Mouse (Mus musculus) stomach, postnatal 0 days (tissue): Measurements from ENCODE around the gene Magi1. TPM values are rescaled to one million over a fixed set of nuclear protein-coding genes. Genes with fewer than 3 reads are reported as not detected.

Experiments used
- ATAC-seq: fragments of 200-750 bp; cut with Nextera tagmentation; 2 replicates; pipeline ENCODE4 v1.8.0; 2017; ENCODE audit not compliant: low FRiP score, low TSS enrichment
- DNase-seq: peaks from one replicate; pipeline ENCODE4 v3.0.0-alpha.2; 2016; ENCODE audit warnings: low spot score
- H3K27ac ChIP-seq: fragments of 300-500 bp; sonication (generic); replicated peaks from 2 replicates; pipeline ENCODE4 v1.5.1; 2014; ENCODE audit warnings: mild to moderate bottlenecking, control low read depth
- H3K27me3 ChIP-seq: fragments of 300-500 bp; sonication (generic); 2 replicates; pipeline ENCODE4 v1.6.1; 2014; ENCODE audit warnings: low read length; ENCODE audit not compliant: control insufficient read depth, insufficient read depth
- H3K36me3 ChIP-seq: fragments of 300-500 bp; sonication (generic); 2 replicates; pipeline ENCODE4 v1.6.1; 2014; ENCODE audit warnings: low read length, mixed read lengths; ENCODE audit not compliant: control insufficient read depth, insufficient read depth
- H3K4me1 ChIP-seq: fragments of 300-500 bp; sonication (generic); replicated peaks from 2 replicates; pipeline ENCODE4 v1.6.1; 2014; ENCODE audit warnings: antibody characterized with exemption; ENCODE audit not compliant: control insufficient read depth, insufficient read depth
- H3K4me2 ChIP-seq: fragments of 300-500 bp; sonication (generic); replicated peaks from 2 replicates; pipeline ENCODE4 v1.6.1; 2014; ENCODE audit warnings: low read depth, mild to moderate bottlenecking, control low read depth, moderate library complexity
- H3K4me3 ChIP-seq: fragments of 300-500 bp; sonication (generic); 2 replicates; pipeline ENCODE4 v1.5.1; 2014; ENCODE audit warnings: low read depth, low read length, control low read depth
- H3K9ac ChIP-seq: fragments of 300-500 bp; sonication (generic); 2 replicates; pipeline ENCODE4 v1.6.1; 2014; ENCODE audit warnings: mild to moderate bottlenecking, low read length, control low read depth, mixed read lengths
- H3K9me3 ChIP-seq: fragments of 300-500 bp; sonication (generic); 2 replicates; pipeline ENCODE4 v1.6.1; 2016; ENCODE audit warnings: low read length; ENCODE audit not compliant: control insufficient read depth
- CTCF ChIP-seq: IDR thresholded peaks from 2 replicates; pipeline ENCODE4 v1.5.1; 2016; ENCODE audit warnings: antibody characterized with exemption, low read depth, mild to moderate bottlenecking, moderate library complexity
- EP300 ChIP-seq: optimal IDR thresholded peaks from 2 replicates; pipeline ENCODE3; 2016; ENCODE audit warnings: antibody characterized with exemption
- WGBS: fragments of 180-500 bp; shearing (Covaris S2); extraction: QIAGEN DNeasy Blood & Tissue Kit; methylation state at CpG from one replicate; pipeline ENCODE4 v1.1.7; 2014; 5-methylcytosine and 5-hydroxymethylcytosine counted together
- polyA plus RNA-seq: library from polyadenylated mRNA; unstranded; fragments of >200 nt; fragmentation: Nextera tagmentation; extraction: Ambion mirVana; gene quantifications from 2 replicates; pipeline ENCODE4 v1.2.1, GENCODE M21; 2015

Gene Magi1
- polyA plus RNA-seq, 1 experiment from 2014 or later, result 4.4 TPM

DNA sequence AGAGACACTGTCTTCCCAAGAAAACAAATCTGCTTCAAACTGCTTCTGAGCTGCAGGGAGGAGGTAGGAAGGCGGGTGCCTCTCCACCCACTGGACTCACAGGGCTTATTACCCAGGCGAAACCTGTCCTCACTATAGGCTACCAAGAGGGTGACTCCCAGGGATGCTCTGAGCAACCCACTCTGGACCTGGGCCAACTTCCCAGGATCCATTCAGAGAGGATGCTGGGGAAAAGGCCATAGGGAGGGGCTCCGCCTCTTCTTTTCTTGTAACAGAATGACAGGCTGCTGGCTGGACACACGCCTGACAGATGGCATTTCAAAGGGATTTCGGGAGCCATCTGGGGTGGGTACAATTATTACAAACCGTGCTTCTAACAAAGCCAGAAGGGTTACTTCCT is 463.8 kb downstream of the Magi1 start:
- ATAC-seq (peak; percentile 57; the same call in 1 of the 2 replicates), DNase-seq (peak; percentile 31)
- H3K4me1 ChIP-seq, result no peaks in the 10 kb centered on the region
- no peaks in the 10 kb centered on the region for H3K36me3 ChIP-seq
- H3K9me3 ChIP-seq, result no peaks in the 10 kb centered on the region
- H3K4me3 ChIP-seq, result no peak overlapping the region
- no peak overlapping the region for H3K9ac ChIP-seq
- H3K4me2 ChIP-seq, result no peak overlapping the region
- 45% methylated on average over 6 of the region's 6 CpGs for WGBS
- no peak for TF ChIP-seq CTCF
- no peak for TF ChIP-seq EP300
- H3K27me3 ChIP-seq, result no peaks in the 10 kb centered on the region
- H3K27ac ChIP-seq, result no peak overlapping the region

DNA sequence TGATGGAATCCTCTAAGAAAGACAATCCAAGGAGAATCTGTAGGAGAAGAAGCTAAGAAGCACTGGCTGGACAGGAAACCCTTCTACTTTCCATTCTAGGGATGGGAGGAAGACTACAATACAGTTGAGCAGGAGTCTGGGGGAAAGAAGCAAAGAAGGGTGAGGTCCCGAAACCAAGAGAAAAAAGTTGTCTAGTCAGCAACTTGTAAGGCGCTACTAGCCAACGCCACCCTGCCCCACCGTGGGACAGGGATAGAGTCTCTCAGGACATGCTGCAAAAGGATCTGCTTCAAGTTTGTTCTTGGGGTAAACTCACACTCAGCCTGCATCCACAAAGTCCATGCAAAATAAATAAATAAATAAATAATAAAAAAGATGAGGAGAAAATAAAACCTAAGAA is 464.4 kb downstream of the Magi1 start:
- H3K36me3 ChIP-seq, result no peaks in the 10 kb centered on the region
- whole genome bisulfite sequencing, result 92% methylated on average over 4 of the region's 4 CpGs
- H3K27ac ChIP-seq, result no peak overlapping the region
- no peak overlapping the region for H3K4me3 ChIP-seq
- no peaks in the 10 kb centered on the region for H3K4me1 ChIP-seq
- no peaks in the 10 kb centered on the region for H3K27me3 ChIP-seq
- ATAC-seq (no peak), DNase-seq (no peak)
- no peak overlapping the region for H3K4me2 ChIP-seq
- H3K9ac ChIP-seq, result no peak overlapping the region
- H3K9me3 ChIP-seq, result no peaks in the 10 kb centered on the region
- TF ChIP-seq EP300 (no peak), CTCF (no peak)

DNA sequence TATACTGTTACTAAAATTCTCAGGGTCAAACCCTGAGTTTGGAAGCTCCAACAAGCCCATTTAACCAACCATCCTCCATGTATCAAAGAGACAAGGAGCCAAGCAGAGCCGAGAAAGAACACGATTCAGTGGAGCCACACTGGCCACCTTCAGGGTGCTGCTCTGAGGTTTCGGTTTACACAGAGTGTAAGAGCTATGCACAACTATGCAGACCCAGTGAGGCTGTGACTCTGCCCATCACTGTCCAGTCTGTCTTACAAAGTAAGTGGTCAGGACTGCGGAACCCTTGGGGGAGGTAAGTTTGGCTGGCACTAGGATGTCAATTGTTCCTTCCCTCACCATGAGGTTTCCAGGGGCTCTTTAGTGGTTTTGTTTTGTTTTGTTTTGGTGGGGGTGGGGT is 465.2 kb downstream of the Magi1 start:
- Histone ChIP-seq H3K4me2 (no peak overlapping the region), H3K4me3 (no peak overlapping the region), H3K4me1 (no peaks in the 10 kb centered on the region), H3K27ac (no peak overlapping the region), H3K9me3 (no peaks in the 10 kb centered on the region), H3K9ac (no peak overlapping the region), H3K27me3 (no peaks in the 10 kb centered on the region), H3K36me3 (no peaks in the 10 kb centered on the region)
- no peak for DNase-seq
- TF ChIP-seq CTCF (no peak), EP300 (no peak)
- no peak for ATAC-seq
- 79% methylated on average over 4 of the region's 4 CpGs for WGBS

DNA sequence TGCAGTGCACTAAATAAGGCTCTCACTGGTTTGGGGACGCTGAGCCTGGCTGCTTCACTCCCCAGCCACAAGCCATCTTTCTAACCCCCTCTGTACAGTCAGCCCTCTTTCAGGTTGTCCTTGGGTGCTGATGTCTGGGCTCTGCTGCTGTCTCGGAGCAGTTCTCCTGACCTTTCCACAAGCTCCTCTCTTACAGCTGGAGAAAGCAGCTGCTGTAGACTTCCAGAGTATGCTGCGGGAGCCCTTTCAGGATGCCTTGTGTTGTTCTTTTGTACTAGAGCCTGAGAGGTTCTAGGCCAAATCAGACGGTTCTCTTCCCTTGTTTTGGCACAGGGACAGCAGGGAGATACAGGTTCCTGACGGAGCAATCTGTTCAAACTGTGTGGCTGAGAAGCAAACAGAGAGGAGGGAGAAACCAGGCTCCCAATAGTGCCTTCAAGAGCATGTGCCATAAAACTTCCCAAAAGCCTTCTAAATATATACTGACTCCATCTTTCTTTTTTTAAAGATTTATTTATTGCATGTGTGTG is 478.2 kb downstream of the Magi1 start:
- ATAC-seq (no peak), DNase-seq (no peak)
- H3K4me1 ChIP-seq, result no peaks in the 10 kb centered on the region
- H3K4me2 ChIP-seq, result no peak overlapping the region
- no peaks in the 10 kb centered on the region for H3K36me3 ChIP-seq
- H3K9me3 ChIP-seq, result no peaks in the 10 kb centered on the region
- no peaks in the 10 kb centered on the region for H3K27me3 ChIP-seq
- no peak overlapping the region for H3K9ac ChIP-seq
- 74% methylated on average over 5 of the region's 5 CpGs for WGBS
- no peak overlapping the region for H3K4me3 ChIP-seq
- TF ChIP-seq CTCF (no peak), EP300 (no peak)
- H3K27ac ChIP-seq, result no peak overlapping the region

DNA sequence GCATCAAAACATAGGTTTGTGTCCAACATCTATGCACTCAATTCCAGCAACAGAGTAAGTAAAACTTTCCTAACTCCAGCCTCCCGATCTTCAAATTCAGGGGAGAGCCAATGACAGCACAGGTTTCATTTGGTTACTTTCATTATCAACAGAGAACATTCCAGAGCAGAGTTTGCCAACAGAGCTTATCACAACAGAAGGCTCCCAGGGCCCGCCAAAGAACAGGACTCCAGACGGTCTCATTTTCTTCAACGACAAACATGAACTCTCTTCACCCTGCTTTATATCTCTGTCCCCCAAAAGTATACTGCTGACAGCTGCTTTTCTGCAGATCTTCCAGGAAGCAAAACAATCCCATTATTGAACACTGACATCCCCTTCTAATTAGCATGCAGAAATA is 481.3 kb downstream of the Magi1 start:
- H3K4me1 ChIP-seq, result no peaks in the 10 kb centered on the region
- no peak overlapping the region for H3K27ac ChIP-seq
- 26% methylated on average over 4 of the region's 4 CpGs for WGBS
- no peak for TF ChIP-seq CTCF
- TF ChIP-seq EP300, result no peak
- peak overlapping the region; percentile 23; the same call in 1 of the 2 replicates for H3K4me2 ChIP-seq
- H3K36me3 ChIP-seq, result no peaks in the 10 kb centered on the region
- H3K9me3 ChIP-seq, result no peaks in the 10 kb centered on the region
- H3K4me3 ChIP-seq, result no peak overlapping the region
- no peak overlapping the region for H3K9ac ChIP-seq
- DNase-seq (no peak), ATAC-seq (no peak)
- no peaks in the 10 kb centered on the region for H3K27me3 ChIP-seq

DNA sequence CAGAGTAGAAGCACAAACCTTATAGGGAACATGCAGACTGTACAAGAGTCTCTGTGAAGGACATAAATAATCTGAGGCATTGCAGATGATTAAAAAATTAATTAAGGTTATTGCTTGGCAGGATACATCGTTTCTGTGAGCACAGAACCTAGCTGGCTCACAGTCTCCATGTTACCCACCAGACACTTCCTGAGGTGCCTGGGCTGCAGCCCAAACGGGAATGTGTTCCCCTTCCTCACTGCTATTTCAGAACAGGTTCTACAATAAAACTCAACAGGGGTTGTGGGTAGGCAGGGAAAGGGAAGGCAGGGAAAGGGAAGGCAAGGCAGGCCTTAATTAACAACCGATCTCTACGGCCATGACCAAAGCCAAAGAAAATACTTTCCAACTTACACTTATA is 483.3 kb downstream of the Magi1 start:
- Histone ChIP-seq H3K27me3 (no peaks in the 10 kb centered on the region), H3K9me3 (no peaks in the 10 kb centered on the region), H3K36me3 (no peaks in the 10 kb centered on the region), H3K27ac (no peak overlapping the region), H3K9ac (no peak overlapping the region), H3K4me2 (no peak overlapping the region), H3K4me3 (no peak overlapping the region), H3K4me1 (no peaks in the 10 kb centered on the region)
- TF ChIP-seq EP300, result no peak
- TF ChIP-seq CTCF, result no peak
- DNase-seq, result no peak
- WGBS, result 69% methylated on average over 4 of the region's 4 CpGs
- no peak for ATAC-seq
